Mouse (Mus musculus) MEL (cell line): ENCODE measurements around the gene Ms4a4c. TPM values are rescaled to one million over a fixed set of nuclear protein-coding genes. Genes with fewer than 3 reads are reported as not detected.

ENCODE experiments used
- DNase-seq: peaks from one replicate; pipeline ENCODE4 v3.0.0; 2011; ENCODE audit warnings: low read depth, low spot score
- H3K27ac ChIP-seq: 2 replicates; pipeline ENCODE4 v1.5.1; 2012; ENCODE audit warnings: low read depth, mild to moderate bottlenecking, control low read depth, low read length, moderate library complexity; ENCODE audit not compliant: control insufficient read depth
- H3K27me3 ChIP-seq, 2 experiments: fragments of 150-350 bp in 1 of 2; sonication (generic) in 1 of 2; 2 replicates each; pipeline ENCODE4 v1.6.1; 2012; ENCODE audit warnings: low read length in 2 of 2, mild to moderate bottlenecking in 2 of 2, improper control_type of control experiment in 1 of 2, moderate library complexity in 1 of 2; ENCODE audit not compliant: insufficient read depth in 2 of 2, control insufficient read depth in 1 of 2
- H3K36me3 ChIP-seq, 2 experiments: 2 replicates each; pipeline ENCODE4 v1.6.1; 2012 to 2014; ENCODE audit warnings: low read length in 2 of 2, improper control_type of control experiment in 1 of 2, inconsistent platforms in 1 of 2, mild to moderate bottlenecking in 1 of 2; ENCODE audit not compliant: insufficient read depth in 2 of 2, control insufficient read depth in 1 of 2
- H3K4me1 ChIP-seq, 2 experiments: fragments of 150-350 bp in 1 of 2; sonication (generic) in 1 of 2; 2 replicates each; pipeline ENCODE4 v1.6.1; 2012; ENCODE audit warnings: low read length in 2 of 2, improper control_type of control experiment in 1 of 2, mild to moderate bottlenecking in 1 of 2; ENCODE audit not compliant: insufficient read depth in 2 of 2, control insufficient read depth in 1 of 2
- H3K4me3 ChIP-seq, 2 experiments: fragments of 150-350 bp in 1 of 2; sonication (generic) in 1 of 2; 2 replicates each; pipeline ENCODE4 v1.5.1; 2012; ENCODE audit warnings: low read depth in 2 of 2, low read length in 2 of 2, mild to moderate bottlenecking in 2 of 2, moderate library complexity in 2 of 2, control low read depth in 1 of 2, improper control_type of control experiment in 1 of 2; ENCODE audit not compliant: control insufficient read depth in 1 of 2, insufficient read depth in 1 of 2
- H3K79me2 ChIP-seq: 2 replicates; pipeline ENCODE4 v1.6.1; 2012; ENCODE audit warnings: mild to moderate bottlenecking, low read length, moderate library complexity; ENCODE audit not compliant: control insufficient read depth, poor library complexity, insufficient read depth
- H3K9ac ChIP-seq: 2 replicates; pipeline ENCODE4 v1.6.1; 2012; ENCODE audit warnings: low read depth, mild to moderate bottlenecking, control low read depth, low read length, moderate library complexity; ENCODE audit not compliant: control insufficient read depth, poor library complexity, severe bottlenecking
- H3K9me3 ChIP-seq: fragments of 150-350 bp; sonication (generic); replicated peaks from 2 replicates; pipeline ENCODE4 v1.6.1; 2012; ENCODE audit warnings: mild to moderate bottlenecking, low read length, improper control_type of control experiment, moderate library complexity; ENCODE audit not compliant: insufficient read depth
- BHLHE40 ChIP-seq: IDR thresholded peaks from 2 replicates; pipeline ENCODE4 v1.6.1; 2012; ENCODE audit warnings: low read depth, mild to moderate bottlenecking, inconsistent platforms, low read length, improper control_type of control experiment, borderline replicate concordance
- CHD2 ChIP-seq: IDR thresholded peaks from 2 replicates; pipeline ENCODE4 v1.6.1; 2011; ENCODE audit warnings: low read length, improper control_type of control experiment
- E2F4 ChIP-seq: IDR thresholded peaks from 2 replicates; pipeline ENCODE4 v1.6.1; 2011; ENCODE audit warnings: low read depth, low read length, improper control_type of control experiment, borderline replicate concordance
- EP300 ChIP-seq, 2 experiments: IDR thresholded peaks; 2 replicates each; pipeline ENCODE4 v1.6.1; 2011; ENCODE audit warnings: improper control_type of control experiment in 2 of 2, low read length in 2 of 2, low read depth in 1 of 2, mild to moderate bottlenecking in 1 of 2
- ETS1 ChIP-seq: IDR thresholded peaks from 2 replicates; pipeline ENCODE4 v1.6.1; 2012; ENCODE audit warnings: low read depth, mild to moderate bottlenecking, inconsistent platforms, low read length, improper control_type of control experiment, moderate library complexity
- GATA1 ChIP-seq: IDR thresholded peaks from 2 replicates; pipeline ENCODE4 v1.6.1; 2011; ENCODE audit warnings: low read depth, low read length, improper control_type of control experiment
- JUND ChIP-seq: IDR thresholded peaks from 2 replicates; pipeline ENCODE4 v1.6.1; 2011; ENCODE audit warnings: low read depth, mild to moderate bottlenecking, improper control_type of control experiment, low read length
- KAT2A ChIP-seq: conservative IDR thresholded peaks from 2 replicates; pipeline ENCODE4 v1.6.1; 2012; ENCODE audit warnings: low read depth, low read length, improper control_type of control experiment, inconsistent platforms
- MAFK ChIP-seq: IDR thresholded peaks from 2 replicates; pipeline ENCODE4 v1.6.1; 2011; ENCODE audit warnings: low read depth, mild to moderate bottlenecking, low read length, improper control_type of control experiment, borderline replicate concordance
- MEF2A ChIP-seq: IDR thresholded peaks from 2 replicates; pipeline ENCODE4 v1.6.1; 2014; ENCODE audit warnings: low read depth, mild to moderate bottlenecking, inconsistent platforms, low read length, improper control_type of control experiment; ENCODE audit not compliant: poor library complexity, insufficient replicate concordance, severe bottlenecking; ENCODE audit errors: extremely low read depth
- MYB ChIP-seq: IDR thresholded peaks from 2 replicates; pipeline ENCODE4 v1.6.1; 2011; ENCODE audit warnings: mild to moderate bottlenecking, low read depth, low read length, improper control_type of control experiment
- MYC ChIP-seq: IDR thresholded peaks from 2 replicates; pipeline ENCODE4 v1.6.1; 2011; ENCODE audit warnings: low read depth, mild to moderate bottlenecking, low read length, improper control_type of control experiment, moderate library complexity
- NELFE ChIP-seq: IDR thresholded peaks from 2 replicates; pipeline ENCODE4 v1.6.1; 2011; ENCODE audit warnings: low read depth, low read length, improper control_type of control experiment
- NRF1 ChIP-seq: IDR thresholded peaks from 2 replicates; pipeline ENCODE4 v1.6.1; 2014; ENCODE audit warnings: low read depth, mild to moderate bottlenecking, inconsistent platforms, low read length, improper control_type of control experiment, moderate library complexity; ENCODE audit not compliant: poor library complexity, insufficient read depth, severe bottlenecking
- POLR2A ChIP-seq, 2 experiments: IDR thresholded peaks; 2 replicates each; pipeline ENCODE4 v1.6.1; 2011 to 2012; ENCODE audit warnings: low read length in 2 of 2, mild to moderate bottlenecking in 2 of 2, control low read depth in 1 of 2, improper control_type of control experiment in 1 of 2, low read depth in 1 of 2, moderate library complexity in 1 of 2; ENCODE audit not compliant: control insufficient read depth in 1 of 2, insufficient read depth in 1 of 2, poor library complexity in 1 of 2
- POLR2AphosphoS5 ChIP-seq: IDR thresholded peaks from 2 replicates; pipeline ENCODE4 v1.6.1; 2012; ENCODE audit warnings: low read depth, borderline replicate concordance, mild to moderate bottlenecking, inconsistent platforms, low read length, moderate library complexity, mixed read lengths
- RAD21 ChIP-seq: IDR thresholded peaks from 2 replicates; pipeline ENCODE4 v1.6.1; 2011; ENCODE audit warnings: mild to moderate bottlenecking, low read depth, low read length, improper control_type of control experiment
- SMC3 ChIP-seq: IDR thresholded peaks from 2 replicates; pipeline ENCODE4 v1.6.1; 2011; ENCODE audit warnings: low read depth, low read length, improper control_type of control experiment
- TAL1 ChIP-seq: IDR thresholded peaks from 2 replicates; pipeline ENCODE4 v1.6.1; 2012; ENCODE audit warnings: mild to moderate bottlenecking, inconsistent platforms, low read length, moderate library complexity, mixed read lengths
- TBP ChIP-seq: IDR thresholded peaks from 2 replicates; pipeline ENCODE4 v1.8.0; 2011; ENCODE audit warnings: low read depth, low read length, improper control_type of control experiment
- TCF12 ChIP-seq: IDR thresholded peaks from 2 replicates; pipeline ENCODE4 v1.6.1; 2014; ENCODE audit warnings: low read depth, mild to moderate bottlenecking, inconsistent platforms, low read length, improper control_type of control experiment, moderate library complexity
- UBTF ChIP-seq: IDR thresholded peaks from 2 replicates; pipeline ENCODE4 v1.6.1; 2012; ENCODE audit warnings: low read depth, mild to moderate bottlenecking, inconsistent platforms, low read length, improper control_type of control experiment, moderate library complexity, borderline replicate concordance; ENCODE audit not compliant: insufficient read depth
- USF1 ChIP-seq: IDR thresholded peaks from 2 replicates; pipeline ENCODE4 v1.6.1; 2014; ENCODE audit warnings: low read depth, mild to moderate bottlenecking, inconsistent platforms, low read length, improper control_type of control experiment, moderate library complexity
- USF2 ChIP-seq, 2 experiments: IDR thresholded peaks; 2 replicates each; pipeline ENCODE4 v1.6.1; 2011 to 2012; ENCODE audit warnings: improper control_type of control experiment in 2 of 2, low read length in 2 of 2, borderline replicate concordance in 1 of 2, inconsistent platforms in 1 of 2, low read depth in 1 of 2, mild to moderate bottlenecking in 1 of 2; ENCODE audit not compliant: insufficient read depth in 1 of 2
- ZC3H11A ChIP-seq: IDR thresholded peaks from 2 replicates; pipeline ENCODE4 v1.6.1; 2012; ENCODE audit warnings: low read depth, mild to moderate bottlenecking, inconsistent platforms, low read length, improper control_type of control experiment
- ZMIZ1 ChIP-seq: IDR thresholded peaks from 2 replicates; pipeline ENCODE4 v1.6.1; 2012; ENCODE audit warnings: low read depth, mild to moderate bottlenecking, inconsistent platforms, low read length, improper control_type of control experiment, moderate library complexity
- polyA plus RNA-seq, 2 experiments: library from polyadenylated mRNA; stranded (reverse) in 1 of 2; unstranded in 1 of 2; fragments of >175 nt in 1 of 2; fragments of >200 nt in 1 of 2; gene quantifications; 2 replicates each; pipeline versions ENCODE4 v1.2.1 to v1.2.4; 2012; ENCODE audit warnings: low replicate concordance in 2 of 2, low read depth in 1 of 2; ENCODE audit not compliant: insufficient read length in 2 of 2, insufficient read depth in 1 of 2, missing spikeins in 1 of 2
- total RNA-seq: library from RNA; depleted of rRNA; stranded (reverse); fragments of 300-350 nt; gene quantifications from 2 replicates; pipeline ENCODE4 v1.2.3, GENCODE M21; 2012; rRNA removed

Ms4a4c gene
- total RNA-seq (not detected in 2 replicates), polyA plus RNA-seq (not detected)

- Histone ChIP-seq H3K9ac (no peak within 1 kb of the TSS), H3K9me3 (no peaks in the 10 kb centered on the region), H3K4me3 (no peak within 1 kb of the TSS), H3K27me3 (no peaks in the 10 kb centered on the region), H3K36me3 (no peaks in the 10 kb centered on the region), H3K27ac (no peak within 1 kb of the TSS), H3K79me2 (no peaks in the 10 kb centered on the region), H3K4me1 (no peaks in the 10 kb centered on the region)
- DNase-seq: no peak
- TF ChIP-seq USF1 (no peak), E2F4 (no peak), MYC (no peak), KAT2A (no peak), NRF1 (no peak), USF2 (IDR thresholded peaks at IDR 0.05; ENCODE audit: borderline replicate concordance in 1 of 2, insufficient read depth in 1 of 2, low read depth in 1 of 2, low read length in 2 of 2) (no peak), MYB (no peak), ETS1 (no peak), TBP (no peak), ZC3H11A (no peak), UBTF (no peak), SMC3 (no peak), RAD21 (no peak), POLR2AphosphoS5 (no peak), BHLHE40 (no peak), GATA1 (no peak), EP300 (IDR thresholded peaks at IDR 0.05; ENCODE audit: low read depth in 1 of 2, low read length in 2 of 2) (no peak), NELFE (no peak), CHD2 (no peak), POLR2A (IDR thresholded peaks at IDR 0.05; ENCODE audit: control insufficient read depth in 1 of 2, insufficient read depth in 1 of 2, low read depth in 1 of 2, low read length in 2 of 2, poor library complexity in 1 of 2) (no peak)
Observed at GRCm38 (mm10) chr19:11404527-11404926, at the start of gene Ms4a4c. TSS of gene Ms4a4c (plus strand) at chr19:11404770.

GRCm38 (mm10) chr19:11355730-11356129 lies 48.8 kb upstream of the Ms4a4c start:
- no peaks in the 10 kb centered on the region for H3K4me1 ChIP-seq
- no peak overlapping the region for H3K27ac ChIP-seq
- DNase-seq: no peak
- no peaks in the 10 kb centered on the region for H3K36me3 ChIP-seq
- no peaks in the 10 kb centered on the region for H3K79me2 ChIP-seq
- H3K9ac ChIP-seq: no peak overlapping the region
- no peaks in the 10 kb centered on the region for H3K9me3 ChIP-seq
- no peaks in the 10 kb centered on the region; a peak in 1 of 4 replicates for H3K27me3 ChIP-seq
- H3K4me3 ChIP-seq: no peak overlapping the region
- no peak for TF ChIP-seq ZC3H11A
- TF ChIP-seq MYC: no peak
- TF ChIP-seq NRF1: no peak
- TF ChIP-seq USF1: no peak
- no peak for TF ChIP-seq E2F4
- TF ChIP-seq POLR2A (IDR thresholded peaks at IDR 0.05; ENCODE audit: control insufficient read depth in 1 of 2, insufficient read depth in 1 of 2, low read depth in 1 of 2, low read length in 2 of 2, poor library complexity in 1 of 2): no peak
- TF ChIP-seq USF2 (IDR thresholded peaks at IDR 0.05; ENCODE audit: borderline replicate concordance in 1 of 2, insufficient read depth in 1 of 2, low read depth in 1 of 2, low read length in 2 of 2): no peak
- no peak for TF ChIP-seq CHD2
- no peak for TF ChIP-seq TAL1
- TF ChIP-seq MEF2A: no peak
- no peak for TF ChIP-seq GATA1
- TF ChIP-seq ZMIZ1: no peak
- TF ChIP-seq JUND: no peak
- TF ChIP-seq TCF12: no peak
- TF ChIP-seq POLR2AphosphoS5: no peak
- no peak for TF ChIP-seq TBP
- no peak for TF ChIP-seq MAFK
- TF ChIP-seq ETS1: no peak
- TF ChIP-seq, all 39 proteins: peak for 0
